ENCODE assay signal across 8 mouse cellular contexts in the genomic region with DNA sequence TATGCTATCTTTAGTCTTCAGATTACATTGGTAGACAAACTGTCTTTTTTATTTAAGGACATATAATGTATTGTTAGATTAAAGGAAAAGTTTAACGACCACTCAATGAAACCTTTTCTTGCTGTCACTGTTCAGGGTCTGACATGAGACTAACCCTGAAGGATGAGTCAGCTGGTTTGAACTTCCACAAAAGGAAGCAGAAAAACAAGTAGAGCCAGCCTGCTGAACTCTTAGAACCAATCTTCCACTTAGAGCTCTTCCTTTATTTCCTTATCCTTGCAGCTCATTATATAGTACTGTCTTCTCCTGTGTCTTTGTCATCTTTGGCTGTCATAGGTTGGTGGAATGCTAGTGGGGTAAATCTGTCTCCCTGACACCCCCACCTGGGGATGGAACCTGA. TPM values are rescaled to one million over a fixed set of nuclear protein-coding genes. Genes with fewer than 3 reads are reported as not detected.
A peak's percentile ranks its signal among the peaks of the same experiment; 100 is the strongest.
DNase-seq lines count a peak whose midpoint lies in the region; ATAC-seq and TF ChIP-seq lines count a peak whose summit lies in the region.

No protein-coding gene starts in this region.

- H3K9me3 ChIP-seq in limb, embryonic 14.5 days (ENCODE audit: control insufficient read depth, low read length), result no peaks in the 10 kb centered on the region
- H3K9me3 ChIP-seq in stomach, embryonic 14.5 days (ENCODE audit: control insufficient read depth, low read depth, low read length), result no peaks in the 10 kb centered on the region

- WGBS in lung, adult 2 months, result 4% methylated on average over 1 of the region's 1 CpGs
- WGBS in limb, embryonic 14.5 days, result 71% methylated on average over 1 of the region's 1 CpGs
- WGBS in stomach, embryonic 14.5 days, result 20% methylated on average over 1 of the region's 1 CpGs

- H3K27me3 ChIP-seq in limb, embryonic 14.5 days (ENCODE audit: control insufficient read depth, insufficient read depth, low read length), result no peaks in the 10 kb centered on the region
- no peaks in the 10 kb centered on the region for H3K27me3 ChIP-seq in stomach, embryonic 14.5 days (ENCODE audit: control insufficient read depth, insufficient read depth, low read length)

- H3K4me1 ChIP-seq in lung, adult 2 months (ENCODE audit: control insufficient read depth, insufficient read depth, low read length), result peaks cover 16% of the 10 kb centered on the region
- no peaks in the 10 kb centered on the region for H3K4me1 ChIP-seq in limb, embryonic 14.5 days (ENCODE audit: control insufficient read depth, insufficient read depth, low read length)
- peaks cover 11% of the 10 kb centered on the region for H3K4me1 ChIP-seq in stomach, embryonic 14.5 days (ENCODE audit: control insufficient read depth, insufficient read depth, low read length)

- no peak for TF ChIP-seq POLR2A in lung, adult 2 months (IDR thresholded peaks at IDR 0.05; ENCODE audit: borderline replicate concordance, extremely low read depth, low read depth, low read length)
- no peak for TF ChIP-seq POLR2A in limb, embryonic 14.5 days (IDR thresholded peaks at IDR 0.05; ENCODE audit: borderline replicate concordance, extremely low read depth, insufficient read depth, insufficient read length)

- peak; percentile 71 for ATAC-seq in erythroblast, adult 5-6 weeks (replicated peaks; ENCODE audit: low FRiP score, poor library complexity, severe bottlenecking)
- ATAC-seq in limb, embryonic 14.5 days (ENCODE audit: low FRiP score, low read depth), result no peak
- ATAC-seq in stomach, embryonic 14.5 days (ENCODE audit: insufficient number of reproducible peaks, insufficient read depth, low FRiP score, low read depth), result no peak
- ATAC-seq in activated CD4-positive, CD25-positive, alpha-beta regulatory T cell, adult 4 months, result no peak

- no peak overlapping the region for H3K9ac ChIP-seq in limb, embryonic 14.5 days (ENCODE audit: low read depth, low read length, severe bottlenecking)
- no peak overlapping the region for H3K9ac ChIP-seq in stomach, embryonic 14.5 days (replicated peaks; ENCODE audit: low read depth, low read length)

- H3K27ac ChIP-seq in limb, embryonic 14.5 days (replicated peaks; ENCODE audit: low read depth, low read length), result no peak overlapping the region
- H3K27ac ChIP-seq in stomach, embryonic 14.5 days (ENCODE audit: low read length), result no peak overlapping the region

- peak overlapping the region; percentile 76 for H3K4me2 ChIP-seq in limb, embryonic 14.5 days (replicated peaks; ENCODE audit: low read depth, low read length, severe bottlenecking)
- peak overlapping the region; percentile 76 for H3K4me2 ChIP-seq in stomach, embryonic 14.5 days (replicated peaks; ENCODE audit: low read depth, low read length)

- H3K4me3 ChIP-seq in lung, adult 2 months (replicated peaks; ENCODE audit: extremely low read depth, low read depth, low read length), result peak overlapping the region; percentile 4
- H3K4me3 ChIP-seq in limb, embryonic 14.5 days (replicated peaks; ENCODE audit: low read length), result peak overlapping the region; percentile 11; the same call in 1 of the 2 replicates
- peak overlapping the region; percentile 73 for H3K4me3 ChIP-seq in stomach, embryonic 14.5 days (ENCODE audit: low read depth, low read length)

- no peak for DNase-seq in lung, adult 2 months
- DNase-seq in lung, postnatal 4 days, result no peak
- no peak for DNase-seq in limb, embryonic 14.5 days (ENCODE audit: low spot score)
- no peak for DNase-seq in embryo, embryonic 11 days
- DNase-seq in urinary bladder, postnatal 4 days (ENCODE audit: low spot score in 2 of 2), result no peak

- peaks cover 36% of the 10 kb centered on the region for H3K36me3 ChIP-seq in limb, embryonic 14.5 days (ENCODE audit: control insufficient read depth, insufficient read depth, low read length)
- peaks cover 30% of the 10 kb centered on the region for H3K36me3 ChIP-seq in stomach, embryonic 14.5 days (ENCODE audit: control insufficient read depth, insufficient read depth, low read length)

- no peak for TF ChIP-seq CTCF in lung, adult 2 months (IDR thresholded peaks at IDR 0.05; ENCODE audit: insufficient read depth, low read length)

RNA-seq across cellular contexts. Expression of a gene that starts 1.2 kb away (rescaled TPM):
- 49.0 and 71.7 TPM in 2 replicates for polyA plus RNA-seq in lung, adult 2 months (2012; rRNA removed)
- 99.9 and 111 TPM in 2 replicates for total RNA-seq in erythroblast, adult 5-6 weeks (2015; ENCODE audit: low replicate concordance)
- 90.6 and 102 TPM in 2 replicates for total RNA-seq in erythroblast, adult 5-6 weeks (2017; ENCODE audit: low replicate concordance)
- 46.8 and 47.4 TPM in 2 replicates for polyA plus RNA-seq in limb, embryonic 14.5 days (2012; rRNA removed)
- 62.4 and 64.3 TPM in 2 replicates for polyA plus RNA-seq in limb, embryonic 14.5 days (2014; fragmentation: Nextera tagmentation; extraction: Ambion mirVana)
- polyA plus RNA-seq in stomach, embryonic 14.5 days (2014; fragmentation: Nextera tagmentation; extraction: Ambion mirVana), result 63.4 and 73.9 TPM in 2 replicates
- polyA plus RNA-seq in activated CD4-positive, CD25-positive, alpha-beta regulatory T cell, adult 4 months (2017; shearing (Covaris generic)), result 10 to 100 TPM; 36.5 to 43.2 TPM

RNA-seq across cellular contexts. Expression of a gene that starts 32.2 kb away (rescaled TPM):
- polyA plus RNA-seq in lung, adult 2 months (2012; rRNA removed), result 46.7 and 51.4 TPM in 2 replicates
- 25.0 and 29.5 TPM in 2 replicates for total RNA-seq in erythroblast, adult 5-6 weeks (2015; ENCODE audit: low replicate concordance)
- 19.9 and 23.4 TPM in 2 replicates for total RNA-seq in erythroblast, adult 5-6 weeks (2017; ENCODE audit: low replicate concordance)
- polyA plus RNA-seq in limb, embryonic 14.5 days (2012; rRNA removed), result 144 and 167 TPM in 2 replicates
- polyA plus RNA-seq in limb, embryonic 14.5 days (2014; fragmentation: Nextera tagmentation; extraction: Ambion mirVana), result 78.0 and 89.1 TPM in 2 replicates
- polyA plus RNA-seq in stomach, embryonic 14.5 days (2014; fragmentation: Nextera tagmentation; extraction: Ambion mirVana), result 81.9 and 90.4 TPM in 2 replicates
- 10 to 100 TPM; 43.2 to 46.4 TPM for polyA plus RNA-seq in activated CD4-positive, CD25-positive, alpha-beta regulatory T cell, adult 4 months (2017; shearing (Covaris generic))

RNA-seq across cellular contexts. Expression of a gene that starts 57.1 kb away (rescaled TPM):
- polyA plus RNA-seq in lung, adult 2 months (2012; rRNA removed), result 5.4 and 8.4 TPM in 2 replicates
- total RNA-seq in erythroblast, adult 5-6 weeks (2015; ENCODE audit: low replicate concordance), result 0.19 TPM in 1 of 2 replicates, not detected in the other
- total RNA-seq in erythroblast, adult 5-6 weeks (2017; ENCODE audit: low replicate concordance), result 0.85 TPM in 1 of 2 replicates, not detected in the other
- 15.3 and 17.5 TPM in 2 replicates for polyA plus RNA-seq in limb, embryonic 14.5 days (2012; rRNA removed)
- polyA plus RNA-seq in limb, embryonic 14.5 days (2014; fragmentation: Nextera tagmentation; extraction: Ambion mirVana), result 13.9 and 20.8 TPM in 2 replicates
- polyA plus RNA-seq in stomach, embryonic 14.5 days (2014; fragmentation: Nextera tagmentation; extraction: Ambion mirVana), result 27.7 and 29.3 TPM in 2 replicates
- 100 to 1,000 TPM in 1 of 2 experiments, 10 to 100 TPM in 1; 95.9 to 102 TPM for polyA plus RNA-seq in activated CD4-positive, CD25-positive, alpha-beta regulatory T cell, adult 4 months (2017; shearing (Covaris generic))

Comparison
In these comparisons a context has a peak if more than half of its experiments do, and no peak if none do; other contexts are left out.
1. H3K4me3 ChIP-seq: peak in every context shown above with its lines; median percentile 73 in stomach, embryonic 14.5 days; 11 in limb, embryonic 14.5 days; 4 in lung, adult 2 months.